Mouse (Mus musculus) liver, embryonic 14.5 days (tissue): ENCODE data around the gene Ggt7.

Experiments
- CTCF ChIP-seq: IDR thresholded peaks from 2 replicates; pipeline ENCODE4 v1.5.1; 2016; ENCODE audit warnings: antibody characterized with exemption, low read depth, control low read depth
- EP300 ChIP-seq: IDR thresholded peaks from 2 replicates; pipeline ENCODE4 v1.6.1; 2016; ENCODE audit warnings: antibody characterized with exemption, low read depth

- no peak for TF ChIP-seq CTCF
- no peak for TF ChIP-seq EP300
Observed at GRCm38 (mm10) chr2:155524378-155524777, 6.3 kb upstream of the Ggt7 start.
